ENCODE assay signal across 9 mouse cellular contexts in genomic region chr5:113580248-113580647, GRCm38 (mm10).
DNase-seq lines count a peak whose midpoint lies in the region; ATAC-seq and TF ChIP-seq lines count a peak whose summit lies in the region.
"Had no signal": no experiment of that assay in that cellular context is flagged by ENCODE, and none has a peak within 500 bp of the region (broad histone marks: within the 10 kb centered on the region; RNA-seq: fewer than 3 reads in every experiment).

No protein-coding gene starts in this region.

- peak; percentile 35; the same call in 1 of the 2 replicates for TF ChIP-seq CTCF in spleen, adult 2 months (IDR thresholded peaks at IDR 0.05; ENCODE audit: extremely low read depth, insufficient read depth, insufficient read length, insufficient replicate concordance)

- no peak for DNase-seq in frontal cortex, postnatal 36 days (ENCODE audit: low spot score in 2 of 2)
- DNase-seq in spleen, adult 2 months (ENCODE audit: low read depth in 1 of 2, low spot score in 2 of 2) = no peak
- DNase-seq in spleen, postnatal 4 days (ENCODE audit: low spot score in 2 of 2) = no peak
- peak; percentile 27 for DNase-seq in splenic B cell, adult 2 months (ENCODE audit: low read depth, low spot score)
- DNase-seq in layer of hippocampus, adult 18-20 months (ENCODE audit: low spot score in 2 of 2) = no peak
- no peak for DNase-seq in gastrocnemius, postnatal 36 days
- DNase-seq: heart, postnatal 10 days had no signal

- intact Hi-C loops in gastrocnemius, postnatal 36 days (cut with DNase I) = no loop called here

- H3K4me3 ChIP-seq in spleen, adult 2 months (ENCODE audit: extremely low read depth, insufficient read depth, insufficient read length) = no peak overlapping the region
- H3K4me3 ChIP-seq in hindbrain, embryonic 13.5 days = no peak overlapping the region

- H3K27ac ChIP-seq in spleen, adult 2 months (ENCODE audit: insufficient read depth, low read length) = no peak overlapping the region
- H3K27ac ChIP-seq in hindbrain, embryonic 13.5 days = peak overlapping the region; percentile 23; the same call in 1 of the 2 replicates

- no peaks in the 10 kb centered on the region for H3K4me1 ChIP-seq in spleen, adult 2 months (ENCODE audit: control insufficient read depth, insufficient read depth, insufficient read length)
- peaks cover 36% of the 10 kb centered on the region for H3K4me1 ChIP-seq in hindbrain, embryonic 13.5 days (replicated peaks)

- no peaks in the 10 kb centered on the region for H3K27me3 ChIP-seq in spleen, adult 2 months (ENCODE audit: control insufficient read depth, insufficient read depth, low read length)
- H3K27me3 ChIP-seq in hindbrain, embryonic 13.5 days = 0 out of 2 replicates have a peak, but pooled peaks cover 8% of the 10 kb centered on the region
- H3K27me3 ChIP-seq in splenic B cell, adult 2 months (ENCODE audit: control insufficient read depth, insufficient read depth, low read length, poor library complexity, severe bottlenecking) = no peaks in the 10 kb centered on the region

- ATAC-seq in frontal cortex, adult (ENCODE audit: low TSS enrichment) = peak; percentile 17; the same call in 1 of the 2 replicates
- ATAC-seq in hindbrain, embryonic 13.5 days (ENCODE audit: low FRiP score) = 0 out of 2 replicates have a peak, but pooled peaks have one; percentile 8

- H3K9me3 ChIP-seq in hindbrain, embryonic 13.5 days = no peaks in the 10 kb centered on the region

- no peak overlapping the region for H3K9ac ChIP-seq in hindbrain, embryonic 13.5 days

- TF ChIP-seq POLR2A in spleen, adult 2 months (IDR thresholded peaks at IDR 0.05; ENCODE audit: low read depth, low read length) = no peak

- no peak overlapping the region for H3K4me2 ChIP-seq in hindbrain, embryonic 13.5 days

- WGBS in spleen, adult 2 months = 47% methylated on average over 8 of the region's 8 CpGs
- WGBS in hindbrain, embryonic 13.5 days = 55% methylated on average over 8 of the region's 8 CpGs

- H3K36me3 ChIP-seq in spleen, adult 2 months (ENCODE audit: control insufficient read depth, insufficient read depth, low read length) = no peaks in the 10 kb centered on the region
- no peaks in the 10 kb centered on the region for H3K36me3 ChIP-seq in hindbrain, embryonic 13.5 days
- no peaks in the 10 kb centered on the region for H3K36me3 ChIP-seq in splenic B cell, adult 2 months (ENCODE audit: control insufficient read depth, insufficient read depth, low read length, poor library complexity, severe bottlenecking)
